Mouse (Mus musculus) activated CD4-positive, CD25-positive, alpha-beta regulatory T cell, adult 4 months (primary cell): ENCODE results near the gene Pank3. TPM values are rescaled to one million over a fixed set of nuclear protein-coding genes. Genes with fewer than 3 reads are reported as not detected.
A peak's percentile ranks its signal among the peaks of the same experiment; 100 is the strongest.

Experiments
- ATAC-seq: one replicate; pipeline ENCODE4 v1.8.0; 2017
- polyA plus RNA-seq, 2 experiments: library from polyadenylated mRNA; unstranded; fragments of 100-300 nt; shearing (Covaris generic); gene quantifications; one replicate each; pipeline ENCODE4 v1.2.1; 2017

Gene Pank3
- 1 to 10 TPM; 7.7 to 8.5 TPM for polyA plus RNA-seq

- ATAC-seq, result peak; percentile 99
Observed at GRCm38 (mm10) chr11:35769188-35769745, at the start of gene Pank3. Pank3 (plus strand) TSS chr11:35769484.

GRCm38 (mm10) chr11:35723876-35724275, 45.4 kb upstream of the Pank3 start:
- ATAC-seq, result no peak

DNA sequence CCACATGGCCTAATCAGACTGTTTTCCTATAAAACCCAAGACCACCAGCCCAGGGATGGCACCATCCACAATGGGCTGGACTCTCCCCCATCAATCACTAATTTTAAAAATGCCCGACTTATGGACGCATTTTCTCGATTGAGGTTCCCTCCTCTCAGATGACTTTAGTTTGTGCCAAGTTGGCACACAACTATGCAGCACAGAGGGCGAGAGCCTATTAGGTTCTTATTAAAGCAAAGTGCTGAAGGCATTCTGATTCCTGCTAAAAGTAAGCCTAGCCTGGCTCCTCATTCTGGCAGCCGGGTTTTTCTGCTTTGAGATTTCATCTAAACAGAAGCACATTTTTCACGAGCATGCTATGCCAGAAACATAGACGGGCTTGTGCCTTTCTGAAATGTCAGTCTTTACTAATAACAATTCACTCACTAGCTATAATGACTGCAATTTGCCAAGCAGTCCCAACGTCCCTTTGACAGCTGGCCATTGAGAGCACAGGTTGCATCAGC, 42.9 kb upstream of the Pank3 start:
- no peak for ATAC-seq

DNA sequence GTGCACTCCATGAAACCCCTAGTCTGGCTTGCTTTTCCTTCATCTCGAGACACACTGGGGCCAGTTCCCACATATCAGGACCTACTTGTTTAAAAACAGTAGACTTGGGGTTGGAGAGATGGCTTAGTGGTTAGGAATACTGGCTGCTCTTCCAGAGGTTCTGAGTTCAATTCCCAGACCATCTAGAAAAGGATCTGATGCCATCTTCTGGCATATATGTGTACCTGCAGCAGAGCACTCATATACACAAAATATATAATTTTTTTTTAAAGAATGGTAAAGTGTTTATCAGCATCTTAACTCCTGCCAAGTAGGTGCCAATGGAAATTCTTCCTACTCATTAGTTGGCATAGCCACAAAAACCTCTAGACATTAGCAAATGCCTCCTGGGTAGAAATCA, 41.1 kb upstream of the Pank3 start:
- no peak for ATAC-seq

DNA sequence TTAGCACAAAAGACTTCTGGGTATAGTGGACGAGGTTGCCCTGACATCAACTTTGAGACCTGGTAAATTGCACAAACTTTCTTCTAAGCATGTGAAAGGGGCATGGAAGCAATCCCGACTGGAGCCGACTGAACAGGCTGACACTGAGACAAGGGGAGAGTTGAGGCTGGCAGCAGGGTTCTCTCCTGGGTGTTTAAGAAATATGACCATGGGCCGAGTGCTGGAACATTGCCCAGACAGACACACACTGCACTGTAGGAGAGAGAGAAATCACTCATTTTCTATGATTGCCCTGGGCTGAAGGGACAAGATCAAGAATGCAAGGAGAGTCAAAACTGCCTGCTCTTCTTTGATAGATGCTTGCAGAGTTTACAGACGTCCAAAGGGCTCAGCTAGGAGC, 40.1 kb upstream of the Pank3 start:
- ATAC-seq, result no peak

GRCm38 (mm10) chr11:35732366-35732765, 36.9 kb upstream of the Pank3 start:
- ATAC-seq, result no peak

DNA sequence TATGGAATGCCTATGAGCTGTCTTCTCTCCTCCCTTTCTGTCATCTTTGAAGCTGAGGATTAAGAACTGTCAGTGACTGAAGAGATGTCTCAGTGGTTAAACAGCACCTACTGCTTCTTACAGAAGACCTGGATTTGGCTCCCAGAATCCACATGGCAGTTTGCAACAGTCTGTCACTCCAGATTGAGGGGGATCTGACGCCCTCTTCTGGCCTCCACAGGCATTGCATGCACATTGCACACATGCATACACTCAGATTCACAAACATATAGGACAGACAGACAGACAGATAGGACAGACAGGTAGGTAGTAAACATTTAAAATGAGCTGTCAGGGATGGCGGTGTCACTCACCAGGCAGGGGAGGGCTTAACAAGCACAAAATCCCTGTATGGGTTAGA, 32.5 kb upstream of the Pank3 start:
- ATAC-seq, result no peak

GRCm38 (mm10) chr11:35737262-35737661, 32.0 kb upstream of the Pank3 start:
- no peak for ATAC-seq

- no peak for ATAC-seq
Observed at GRCm38 (mm10) chr11:35738102-35738501, 31.2 kb upstream of the Pank3 start.

DNA sequence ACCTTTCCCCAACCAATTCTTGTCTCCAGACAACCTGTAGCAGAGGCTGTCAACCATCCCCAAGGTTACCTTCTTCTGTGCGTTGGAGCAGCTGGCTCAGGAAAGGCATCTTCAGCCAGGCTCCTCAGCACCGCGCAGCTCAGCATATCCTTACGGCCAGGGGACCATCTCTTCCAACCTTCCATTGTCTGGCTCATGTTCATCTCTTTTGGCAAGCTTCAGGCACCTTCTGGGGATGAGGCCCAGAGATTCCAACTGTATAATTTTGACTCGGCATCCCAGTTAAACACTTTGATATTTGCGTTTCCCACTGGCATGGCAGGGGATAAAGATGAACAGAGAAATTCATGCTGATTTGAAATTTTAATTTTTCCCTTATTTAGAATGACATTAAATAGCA, 25.7 kb upstream of the Pank3 start:
- no peak for ATAC-seq

GRCm38 (mm10) chr11:35744571-35744970, 24.7 kb upstream of the Pank3 start:
- ATAC-seq, result no peak

- ATAC-seq, result no peak
Observed at GRCm38 (mm10) chr11:35750578-35750977, 18.7 kb upstream of the Pank3 start.

DNA sequence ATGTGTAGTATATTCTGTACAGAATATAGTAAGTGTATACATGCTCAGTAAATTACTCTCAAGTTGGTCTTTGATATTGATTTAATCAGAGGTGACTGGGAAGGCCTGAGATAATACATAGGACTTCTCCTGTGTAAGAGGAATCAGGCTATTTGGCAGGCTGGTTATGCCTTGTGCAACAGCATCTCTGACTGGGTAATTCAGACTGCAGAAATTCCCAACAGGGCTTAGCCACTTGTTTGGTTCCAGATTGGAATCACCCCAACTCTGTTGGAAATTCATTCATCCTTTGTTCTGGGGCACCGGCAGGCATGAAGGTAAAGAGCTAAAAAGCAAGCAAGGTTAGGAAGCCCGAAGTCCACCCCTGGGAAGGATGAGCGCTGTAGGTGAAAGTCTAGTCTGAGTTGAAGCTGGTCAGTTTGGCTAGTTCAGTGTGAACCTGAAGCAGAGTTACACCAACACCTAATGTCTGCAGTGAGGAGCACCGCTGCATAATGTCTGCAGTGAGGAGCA, 14.3 kb upstream of the Pank3 start:
- ATAC-seq, result no peak

DNA sequence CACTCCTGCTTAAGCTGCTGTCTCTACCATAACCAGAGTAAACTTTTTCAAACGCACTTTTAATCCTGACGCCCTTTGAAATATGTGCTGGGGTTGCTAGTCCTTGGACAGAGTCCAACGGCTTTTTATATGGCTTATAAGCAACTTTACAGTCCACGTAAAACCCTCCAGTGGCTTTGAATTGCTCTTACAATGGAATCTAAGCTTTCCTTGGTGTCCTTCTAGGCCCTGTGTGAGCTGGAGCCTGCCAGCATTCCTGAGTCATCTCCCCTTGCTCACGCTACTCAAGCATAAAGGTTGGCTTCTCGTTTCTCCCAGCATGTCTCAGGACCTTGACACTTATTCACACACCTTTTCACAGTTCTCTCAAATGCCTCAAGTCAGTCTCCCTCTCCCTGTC, 13.7 kb upstream of the Pank3 start:
- no peak for ATAC-seq

- ATAC-seq, result no peak
Observed at GRCm38 (mm10) chr11:35756411-35757303, 12.6 kb upstream of the Pank3 start.

- ATAC-seq, result no peak
Observed at GRCm38 (mm10) chr11:35760001-35760626, 9.2 kb upstream of the Pank3 start.

GRCm38 (mm10) chr11:35760627-35761003, 8.7 kb upstream of the Pank3 start:
- ATAC-seq, result no peak

GRCm38 (mm10) chr11:35766845-35767244, 2.4 kb upstream of the Pank3 start:
- no peak for ATAC-seq

GRCm38 (mm10) chr11:35769746-35770437, 608 bp downstream of the Pank3 start:
- ATAC-seq, result peak; percentile 24

GRCm38 (mm10) chr11:35770741-35771504, 1.6 kb downstream of the Pank3 start:
- ATAC-seq, result no peak

- no peak for ATAC-seq
Observed at GRCm38 (mm10) chr11:35775606-35776005, 6.3 kb downstream of the Pank3 start.

GRCm38 (mm10) chr11:35776452-35776851, 7.2 kb downstream of the Pank3 start:
- no peak for ATAC-seq
